Mouse (Mus musculus) heart, embryonic 12.5 days (tissue): Measurements from ENCODE around the gene Pex1. TPM values are rescaled to one million over a fixed set of nuclear protein-coding genes. Genes with fewer than 3 reads are reported as not detected.
"Not testable (repeated sequence)": the region's sequence is repeated elsewhere in the genome, so short reads cannot be mapped to it uniquely, and the experiment has no call there.

ENCODE experiments used
- ATAC-seq: fragments of 200-750 bp; cut with Nextera tagmentation; 2 replicates; pipeline ENCODE4 v1.8.0; 2017; ENCODE audit warnings: moderate TSS enrichment, moderate library complexity; ENCODE audit not compliant: insufficient number of reproducible peaks, low FRiP score
- H3K27ac ChIP-seq: fragments of 300-500 bp; sonication (generic); 2 replicates; pipeline ENCODE4 v1.5.1; 2016; ENCODE audit warnings: mild to moderate bottlenecking, moderate library complexity; ENCODE audit not compliant: poor library complexity, severe bottlenecking
- H3K27me3 ChIP-seq: fragments of 300-500 bp; sonication (generic); replicated peaks from 2 replicates; pipeline ENCODE4 v1.6.1; 2016; ENCODE audit warnings: mild to moderate bottlenecking, moderate library complexity
- H3K36me3 ChIP-seq: fragments of 300-500 bp; sonication (generic); 2 replicates; pipeline ENCODE4 v1.6.1; 2016; ENCODE audit warnings: mild to moderate bottlenecking, moderate library complexity
- H3K4me1 ChIP-seq: fragments of 300-500 bp; sonication (generic); replicated peaks from 2 replicates; pipeline ENCODE4 v1.6.1; 2016; ENCODE audit warnings: mild to moderate bottlenecking
- H3K4me2 ChIP-seq: fragments of 300-500 bp; sonication (generic); 2 replicates; pipeline ENCODE4 v1.6.1; 2016; ENCODE audit warnings: mild to moderate bottlenecking, moderate library complexity
- H3K4me3 ChIP-seq: fragments of 300-500 bp; sonication (generic); 2 replicates; pipeline ENCODE4 v1.5.1; 2016; ENCODE audit warnings: mild to moderate bottlenecking
- H3K9ac ChIP-seq: fragments of 300-500 bp; sonication (generic); 2 replicates; pipeline ENCODE4 v1.6.1; 2016; ENCODE audit warnings: mild to moderate bottlenecking, moderate library complexity
- H3K9me3 ChIP-seq: fragments of 300-500 bp; sonication (generic); replicated peaks from 2 replicates; pipeline ENCODE4 v1.6.1; 2016; ENCODE audit warnings: mild to moderate bottlenecking, moderate library complexity
- WGBS: fragments of 180-500 bp; shearing (Covaris S2); methylation state at CpG from one replicate; pipeline ENCODE4 v1.1.7; 2016; 5-methylcytosine and 5-hydroxymethylcytosine counted together
- polyA plus RNA-seq: library from polyadenylated mRNA; unstranded; fragments of >200 nt; fragmentation: Nextera tagmentation; extraction: Ambion mirVana; gene quantifications from 2 replicates; pipeline ENCODE4 v1.2.1, GENCODE M21; 2016

Pex1 gene
- polyA plus RNA-seq, 1 experiment from 2014 or later, result 12.9 TPM

GRCm38 (mm10) chr5:3600298-3600697 lies 4.4 kb downstream of the Pex1 start:
- Histone ChIP-seq H3K4me3 (no peak overlapping the region), H3K27ac (no peak overlapping the region), H3K27me3 (no peaks in the 10 kb centered on the region), H3K4me2 (no peak overlapping the region), H3K9ac (no peak overlapping the region), H3K9me3 (no peaks in the 10 kb centered on the region), H3K4me1 (peaks cover 7% of the 10 kb centered on the region), H3K36me3 (peaks cover 12% of the 10 kb centered on the region)
- no peak for ATAC-seq
- 64% methylated on average over 1 of the region's 1 CpGs for WGBS

GRCm38 (mm10) chr5:3600790-3601189 lies 4.9 kb downstream of the Pex1 start:
- peaks cover 5% of the 10 kb centered on the region for H3K4me1 ChIP-seq
- H3K4me2 ChIP-seq, result no peak overlapping the region
- H3K27me3 ChIP-seq, result no peaks in the 10 kb centered on the region
- H3K9ac ChIP-seq, result no peak overlapping the region
- WGBS, result 85% methylated on average over 3 of the region's 3 CpGs
- H3K36me3 ChIP-seq, result peaks cover 17% of the 10 kb centered on the region
- H3K9me3 ChIP-seq, result no peaks in the 10 kb centered on the region
- no peak overlapping the region for H3K4me3 ChIP-seq
- ATAC-seq, result no peak
- H3K27ac ChIP-seq, result no peak overlapping the region

- 91% methylated on average over 9 of the region's 9 CpGs for WGBS
- no peak overlapping the region for H3K9ac ChIP-seq
- ATAC-seq, result no peak
- no peaks in the 10 kb centered on the region for H3K9me3 ChIP-seq
- peaks cover 48% of the 10 kb centered on the region for H3K36me3 ChIP-seq
- H3K4me2 ChIP-seq, result no peak overlapping the region
- no peaks in the 10 kb centered on the region for H3K27me3 ChIP-seq
- no peak overlapping the region for H3K4me3 ChIP-seq
- no peak overlapping the region for H3K27ac ChIP-seq
- no peaks in the 10 kb centered on the region for H3K4me1 ChIP-seq
Measured at GRCm38 (mm10) chr5:3607114-3607513, 11.2 kb downstream of the Pex1 start.

- WGBS, result 91% methylated on average over 7 of the region's 7 CpGs
- H3K27me3 ChIP-seq, result no peaks in the 10 kb centered on the region
- H3K4me1 ChIP-seq, result no peaks in the 10 kb centered on the region
- peaks cover 53% of the 10 kb centered on the region for H3K36me3 ChIP-seq
- no peak overlapping the region for H3K4me3 ChIP-seq
- H3K9me3 ChIP-seq, result no peaks in the 10 kb centered on the region
- H3K9ac ChIP-seq, result no peak overlapping the region
- ATAC-seq, result no peak
- H3K27ac ChIP-seq, result no peak overlapping the region
- no peak overlapping the region for H3K4me2 ChIP-seq
Measured at GRCm38 (mm10) chr5:3609241-3609640, 13.4 kb downstream of the Pex1 start.

- not testable (repeated sequence) for H3K27ac ChIP-seq, H3K4me3 ChIP-seq, H3K27me3 ChIP-seq, H3K4me1 ChIP-seq, ATAC-seq, H3K9ac ChIP-seq, H3K9me3 ChIP-seq, H3K4me2 ChIP-seq
- 88% methylated on average over 2 of the region's 2 CpGs for WGBS
- H3K36me3 ChIP-seq, result peaks cover 52% of the 10 kb centered on the region
Measured at GRCm38 (mm10) chr5:3611835-3612234, 16.0 kb downstream of the Pex1 start.

GRCm38 (mm10) chr5:3620486-3620885 lies 24.6 kb downstream of the Pex1 start:
- no peaks in the 10 kb centered on the region for H3K4me1 ChIP-seq
- H3K9ac ChIP-seq, result no peak overlapping the region
- H3K4me3 ChIP-seq, result no peak overlapping the region
- WGBS, result 85% methylated on average over 7 of the region's 7 CpGs
- no peak for ATAC-seq
- no peak overlapping the region for H3K27ac ChIP-seq
- no peaks in the 10 kb centered on the region for H3K27me3 ChIP-seq
- H3K36me3 ChIP-seq, result peaks cover 50% of the 10 kb centered on the region
- 0 out of 2 replicates have a peak, but pooled peaks cover 2% of the 10 kb centered on the region for H3K9me3 ChIP-seq
- H3K4me2 ChIP-seq, result no peak overlapping the region

GRCm38 (mm10) chr5:3630055-3630454 lies 34.2 kb downstream of the Pex1 start:
- H3K36me3 ChIP-seq, result peaks cover 47% of the 10 kb centered on the region
- H3K4me3 ChIP-seq, result no peak overlapping the region
- no peak for ATAC-seq
- H3K4me1 ChIP-seq, result 0 out of 2 replicates have a peak, but pooled peaks cover 5% of the 10 kb centered on the region
- no peak overlapping the region for H3K27ac ChIP-seq
- no peak overlapping the region for H3K9ac ChIP-seq
- H3K9me3 ChIP-seq, result no peaks in the 10 kb centered on the region
- H3K27me3 ChIP-seq, result no peaks in the 10 kb centered on the region
- WGBS, result 86% methylated on average over 5 of the region's 5 CpGs
- H3K4me2 ChIP-seq, result no peak overlapping the region

GRCm38 (mm10) chr5:3631512-3632271 lies 35.8 kb downstream of the Pex1 start:
- Histone ChIP-seq H3K27ac (no peak overlapping the region), H3K9ac (no peak overlapping the region), H3K9me3 (no peaks in the 10 kb centered on the region), H3K36me3 (peaks cover 40% of the 10 kb centered on the region), H3K4me3 (no peak overlapping the region), H3K4me1 (0 out of 2 replicates have a peak, but pooled peaks cover 5% of the 10 kb centered on the region), H3K4me2 (no peak overlapping the region), H3K27me3 (no peaks in the 10 kb centered on the region)
- WGBS, result 63% methylated on average over 16 of the region's 16 CpGs
- ATAC-seq, result no peak

- no peaks in the 10 kb centered on the region for H3K9me3 ChIP-seq
- 61% methylated on average over 5 of the region's 5 CpGs for WGBS
- H3K4me2 ChIP-seq, result no peak overlapping the region
- no peak overlapping the region for H3K27ac ChIP-seq
- no peaks in the 10 kb centered on the region for H3K27me3 ChIP-seq
- ATAC-seq, result 0 out of 2 replicates have a peak, but pooled peaks have one; percentile 9
- H3K9ac ChIP-seq, result no peak overlapping the region
- H3K36me3 ChIP-seq, result peaks cover 36% of the 10 kb centered on the region
- H3K4me3 ChIP-seq, result no peak overlapping the region
- H3K4me1 ChIP-seq, result 0 out of 2 replicates have a peak, but pooled peaks cover 5% of the 10 kb centered on the region
Measured at GRCm38 (mm10) chr5:3632285-3632684, 36.4 kb downstream of the Pex1 start.

- Histone ChIP-seq H3K27me3 (no peaks in the 10 kb centered on the region), H3K9ac (no peak overlapping the region), H3K9me3 (no peaks in the 10 kb centered on the region), H3K4me1 (0 out of 2 replicates have a peak, but pooled peaks cover 5% of the 10 kb centered on the region), H3K4me2 (no peak overlapping the region), H3K36me3 (peaks cover 39% of the 10 kb centered on the region), H3K27ac (no peak overlapping the region), H3K4me3 (no peak overlapping the region)
- WGBS, result 93% methylated on average over 13 of the region's 13 CpGs
- no peak for ATAC-seq
Measured at GRCm38 (mm10) chr5:3633315-3633714, 37.4 kb downstream of the Pex1 start.

- no peak for ATAC-seq
- peaks cover 38% of the 10 kb centered on the region for H3K36me3 ChIP-seq
- no peak overlapping the region for H3K4me3 ChIP-seq
- 0 out of 2 replicates have a peak, but pooled peaks cover 5% of the 10 kb centered on the region for H3K4me1 ChIP-seq
- WGBS, result 70% methylated on average over 4 of the region's 4 CpGs
- H3K9me3 ChIP-seq, result no peaks in the 10 kb centered on the region
- no peaks in the 10 kb centered on the region for H3K27me3 ChIP-seq
- H3K9ac ChIP-seq, result no peak overlapping the region
- H3K27ac ChIP-seq, result no peak overlapping the region
- H3K4me2 ChIP-seq, result no peak overlapping the region
Measured at GRCm38 (mm10) chr5:3633951-3634350, 38.1 kb downstream of the Pex1 start.
